Mouse (Mus musculus) kidney, embryonic 15.5 days (tissue): ENCODE measurements at regions not wholly inside any gene's neighbourhood (a gene's known extent, or its start where the extent isn't known, plus 50 kb on each side); places are given as distances from the start of the nearest gene placed in this dataset.
"Not testable (repeated sequence)": the region's sequence is repeated elsewhere in the genome, so short reads cannot be mapped to it uniquely, and the experiment has no call there.

Source experiments
- ATAC-seq: fragments of 200-750 bp; cut with Nextera tagmentation; replicated peaks from 2 replicates; pipeline ENCODE4 v1.8.0; 2017; ENCODE audit warnings: moderate TSS enrichment; ENCODE audit not compliant: low FRiP score
- H3K27ac ChIP-seq: fragments of 300-500 bp; sonication (generic); 2 replicates; pipeline ENCODE4 v1.5.1; 2015; ENCODE audit warnings: mild to moderate bottlenecking, inconsistent platforms
- H3K27me3 ChIP-seq: fragments of 300-500 bp; sonication (generic); 2 replicates; pipeline ENCODE4 v1.6.1; 2015; ENCODE audit warnings: inconsistent platforms
- H3K36me3 ChIP-seq: fragments of 300-500 bp; sonication (generic); 2 replicates; pipeline ENCODE4 v1.6.1; 2015; ENCODE audit warnings: inconsistent platforms
- H3K4me1 ChIP-seq: fragments of 300-500 bp; sonication (generic); 2 replicates; pipeline ENCODE4 v1.6.1; 2015; ENCODE audit warnings: inconsistent platforms
- H3K4me2 ChIP-seq: fragments of 300-500 bp; sonication (generic); 2 replicates; pipeline ENCODE4 v1.6.1; 2015; ENCODE audit warnings: moderate library complexity, mild to moderate bottlenecking, inconsistent platforms
- H3K4me3 ChIP-seq: fragments of 300-500 bp; sonication (generic); replicated peaks from 2 replicates; pipeline ENCODE4 v1.5.1; 2015; ENCODE audit warnings: mild to moderate bottlenecking, inconsistent platforms
- H3K9ac ChIP-seq: fragments of 300-500 bp; sonication (generic); 2 replicates; pipeline ENCODE4 v1.6.1; 2015; ENCODE audit warnings: mild to moderate bottlenecking, inconsistent platforms
- H3K9me3 ChIP-seq: fragments of 300-500 bp; sonication (generic); replicated peaks from 2 replicates; pipeline ENCODE4 v1.6.1; 2016; ENCODE audit warnings: inconsistent platforms
- WGBS: fragments of 180-500 bp; shearing (Covaris S2); methylation state at CpG from one replicate; pipeline ENCODE4 v1.1.7; 2015; ENCODE audit warnings: mixed read lengths; 5-methylcytosine and 5-hydroxymethylcytosine counted together

DNA sequence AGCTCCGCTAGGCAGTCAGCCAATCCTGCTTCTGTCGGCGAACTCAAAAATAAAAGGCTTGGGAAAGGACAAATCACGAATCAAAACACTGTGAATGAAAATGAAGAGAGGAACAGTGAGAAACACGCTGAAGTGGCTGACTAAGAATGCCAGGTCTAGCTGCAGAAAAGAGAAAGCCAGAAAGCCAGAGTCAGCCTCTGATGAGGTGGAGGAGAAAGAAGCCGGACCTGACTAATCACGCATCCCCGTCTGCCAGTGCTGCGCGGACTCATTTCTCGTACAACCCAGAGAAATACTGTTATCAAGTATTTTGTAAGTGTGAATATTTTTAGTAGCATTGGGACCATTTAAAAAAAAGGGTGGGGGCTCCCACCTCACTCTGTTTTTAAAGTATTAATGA, 201.6 kb downstream of the Wdr20rt start:
- H3K9me3 ChIP-seq: no peaks in the 10 kb centered on the region
- H3K36me3 ChIP-seq: no peaks in the 10 kb centered on the region
- no peak overlapping the region for H3K4me3 ChIP-seq
- H3K27ac ChIP-seq: no peak overlapping the region
- no peak for ATAC-seq
- no peaks in the 10 kb centered on the region for H3K4me1 ChIP-seq
- no peak overlapping the region for H3K4me2 ChIP-seq
- H3K27me3 ChIP-seq: no peaks in the 10 kb centered on the region
- H3K9ac ChIP-seq: no peak overlapping the region
- 93% methylated on average over 11 of the region's 11 CpGs for WGBS

DNA sequence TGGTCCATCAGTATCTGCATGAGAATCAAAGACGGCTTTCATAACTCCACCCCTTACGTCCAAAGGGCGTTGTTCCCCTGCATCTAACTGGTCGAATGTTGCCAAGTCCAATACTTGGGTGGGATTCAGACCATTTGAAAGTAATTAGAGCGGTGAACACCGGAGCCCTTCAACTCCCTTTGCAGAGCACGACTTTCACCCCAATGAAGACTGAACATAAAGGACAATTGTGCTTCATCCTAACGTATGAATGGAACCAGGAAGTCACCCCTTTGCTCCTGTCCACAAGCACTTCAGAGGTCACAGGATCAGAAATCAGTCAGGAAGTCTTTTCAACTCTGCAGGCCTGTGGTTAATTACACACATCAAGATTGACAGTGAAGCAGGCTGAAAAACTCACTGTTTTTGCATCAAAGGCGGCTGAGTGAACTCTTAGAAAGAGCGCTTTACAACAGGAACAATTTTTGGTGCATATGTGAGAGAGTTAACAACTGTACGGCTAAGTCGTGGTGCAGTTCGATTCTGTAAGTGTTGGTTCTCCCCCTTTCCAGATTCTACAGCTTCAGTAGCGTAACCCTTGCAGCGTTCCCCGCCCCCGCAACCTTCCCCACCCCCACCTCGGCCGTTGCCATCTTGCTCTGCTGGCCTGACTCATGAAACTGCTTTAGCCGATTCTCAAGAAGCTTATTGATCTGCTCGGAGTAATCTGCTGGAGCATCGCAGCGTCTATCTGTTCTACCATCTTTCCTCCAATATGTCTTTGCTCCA, 203.1 kb downstream of the Wdr20rt start:
- Histone ChIP-seq H3K4me1 (no peaks in the 10 kb centered on the region), H3K27me3 (no peaks in the 10 kb centered on the region), H3K9ac (no peak overlapping the region), H3K4me3 (no peak overlapping the region), H3K9me3 (no peaks in the 10 kb centered on the region), H3K36me3 (no peaks in the 10 kb centered on the region), H3K27ac (no peak overlapping the region), H3K4me2 (peak overlapping the region; percentile 27; the same call in 1 of the 2 replicates)
- no peak for ATAC-seq
- WGBS: 58% methylated on average over 23 of the region's 23 CpGs

DNA sequence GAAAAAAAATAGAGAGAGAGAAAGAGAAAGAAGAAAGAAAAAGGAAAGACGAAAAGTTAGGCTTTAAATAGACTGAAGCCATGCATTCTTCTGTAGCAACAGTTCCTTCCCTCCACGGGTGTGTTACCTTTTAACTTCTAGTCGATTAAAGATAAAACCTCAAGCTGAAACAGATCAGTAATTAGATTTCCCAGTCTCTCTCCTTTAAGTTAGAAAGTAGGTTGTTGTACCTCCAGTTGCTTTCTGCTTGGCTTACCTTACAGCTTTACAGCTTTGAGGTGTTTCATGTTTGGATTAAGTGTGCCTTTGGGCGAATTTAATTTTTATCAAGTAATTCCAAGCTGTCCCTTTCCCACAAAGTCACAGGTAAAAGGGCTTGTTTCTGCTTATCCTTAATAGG, 225.5 kb downstream of the Wdr20rt start:
- no peaks in the 10 kb centered on the region for H3K27me3 ChIP-seq
- H3K4me1 ChIP-seq: no peaks in the 10 kb centered on the region
- H3K4me2 ChIP-seq: no peak overlapping the region
- ATAC-seq: peak; percentile 52; the same call in 1 of the 2 replicates
- H3K4me3 ChIP-seq: no peak overlapping the region
- H3K9ac ChIP-seq: no peak overlapping the region
- H3K36me3 ChIP-seq: no peaks in the 10 kb centered on the region
- no peak overlapping the region for H3K27ac ChIP-seq
- 60% methylated on average over 4 of the region's 4 CpGs for WGBS
- H3K9me3 ChIP-seq: no peaks in the 10 kb centered on the region

DNA sequence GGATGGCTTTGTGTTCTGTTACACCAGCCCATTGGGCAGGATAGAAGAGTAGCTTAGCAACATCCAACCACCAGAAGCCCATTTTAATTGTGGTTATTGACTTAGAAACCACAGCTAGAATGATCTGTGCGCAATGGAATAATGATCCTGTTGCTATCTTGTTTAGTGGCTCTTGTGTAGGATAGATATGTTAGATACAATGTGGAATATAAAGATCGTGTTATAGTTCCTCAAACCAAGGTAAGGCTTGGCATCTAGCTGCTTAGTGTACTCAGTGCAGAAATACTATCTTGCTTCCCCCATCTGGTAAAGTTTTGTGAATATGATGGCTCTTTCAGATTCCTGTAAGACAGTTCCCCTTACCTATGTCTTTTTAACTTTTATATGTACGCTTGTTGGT, 230.4 kb downstream of the Wdr20rt start:
- no peaks in the 10 kb centered on the region for H3K27me3 ChIP-seq

DNA sequence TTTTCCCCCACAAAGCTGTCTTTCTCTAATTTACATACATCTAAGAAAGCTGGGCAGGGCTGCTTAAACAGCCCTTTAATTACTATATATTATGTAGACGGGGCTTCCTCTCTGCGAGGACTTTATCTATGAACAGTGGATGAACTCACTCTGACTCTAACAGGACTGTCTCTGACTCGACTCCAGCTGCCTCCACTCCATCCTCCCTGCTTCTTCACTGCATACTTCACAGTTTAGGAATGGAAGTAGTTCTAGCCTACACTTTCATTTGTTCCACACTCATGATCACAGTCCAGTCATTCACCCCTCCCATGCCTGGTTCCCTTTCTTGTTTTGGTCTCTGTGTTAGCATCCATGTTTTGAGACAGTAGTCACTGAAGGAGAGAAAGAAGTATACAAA, 231.6 kb downstream of the Wdr20rt start:
- H3K4me1 ChIP-seq: no peaks in the 10 kb centered on the region
- no peak overlapping the region for H3K4me3 ChIP-seq
- H3K27me3 ChIP-seq: no peaks in the 10 kb centered on the region
- H3K9me3 ChIP-seq: no peaks in the 10 kb centered on the region
- no peak overlapping the region for H3K27ac ChIP-seq
- H3K9ac ChIP-seq: no peak overlapping the region
- H3K4me2 ChIP-seq: no peak overlapping the region
- no peaks in the 10 kb centered on the region for H3K36me3 ChIP-seq
- no peak for ATAC-seq
- WGBS: 51% methylated on average over 3 of the region's 3 CpGs

More for the DNA sequence above, 230.4 kb downstream of the Wdr20rt start:
- Histone ChIP-seq H3K9me3 (no peaks in the 10 kb centered on the region), H3K36me3 (no peaks in the 10 kb centered on the region), H3K4me2 (no peak overlapping the region), H3K9ac (no peak overlapping the region), H3K4me1 (no peaks in the 10 kb centered on the region), H3K4me3 (no peak overlapping the region), H3K27ac (no peak overlapping the region)
- 91% methylated on average over 3 of the region's 3 CpGs for WGBS
- no peak for ATAC-seq

DNA sequence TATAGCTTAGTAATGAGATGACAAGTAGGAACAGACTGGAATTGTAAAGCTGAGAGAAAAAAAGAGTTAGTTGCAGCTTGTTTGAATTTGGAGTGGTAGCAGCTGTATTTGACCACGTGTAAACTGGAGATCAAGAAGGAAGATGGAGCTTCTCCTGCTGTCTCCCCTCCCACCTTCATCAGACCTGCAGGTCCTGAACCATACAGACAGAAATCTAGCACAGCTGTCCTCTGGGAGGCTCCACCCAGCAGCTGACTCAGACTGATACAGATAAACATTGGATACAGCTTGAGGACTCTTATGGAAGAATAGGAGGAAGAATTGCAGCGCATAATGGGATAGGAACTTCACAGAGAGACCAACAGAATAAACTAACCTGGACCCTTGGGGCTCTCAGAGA, 238.9 kb downstream of the Wdr20rt start:
- Histone ChIP-seq H3K27ac (no peak overlapping the region), H3K9me3 (no peaks in the 10 kb centered on the region), H3K36me3 (no peaks in the 10 kb centered on the region), H3K27me3 (no peaks in the 10 kb centered on the region), H3K4me2 (no peak overlapping the region), H3K4me3 (no peak overlapping the region), H3K9ac (no peak overlapping the region), H3K4me1 (no peaks in the 10 kb centered on the region)
- WGBS: 58% methylated on average over 2 of the region's 2 CpGs
- ATAC-seq: 0 out of 2 replicates have a peak, but pooled peaks have one; percentile 29

DNA sequence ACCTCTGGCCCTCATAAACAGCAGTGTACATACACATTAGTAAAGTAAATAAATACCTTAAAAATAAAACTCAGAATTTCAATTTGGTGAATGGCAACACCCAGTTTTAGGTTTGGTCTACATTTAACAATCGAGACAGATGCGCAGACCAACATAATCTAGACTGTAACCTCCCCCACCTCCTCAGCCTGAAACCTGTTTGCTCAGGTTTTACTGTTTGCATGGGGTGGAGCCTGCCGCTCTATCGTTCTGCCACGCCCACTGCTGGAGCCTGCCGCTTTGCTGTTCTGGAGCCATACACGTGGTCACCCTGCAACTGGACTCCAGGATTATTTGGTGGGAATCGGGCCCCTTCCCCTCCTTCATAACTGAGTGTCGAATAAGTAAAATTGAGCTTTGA, 253.4 kb downstream of the Wdr20rt start:
- not testable (repeated sequence) for H3K36me3 ChIP-seq, H3K9ac ChIP-seq, H3K4me3 ChIP-seq, H3K4me2 ChIP-seq, H3K4me1 ChIP-seq, H3K9me3 ChIP-seq, H3K27me3 ChIP-seq, ATAC-seq, H3K27ac ChIP-seq
- 42% methylated on average over 9 of the region's 9 CpGs for WGBS

DNA sequence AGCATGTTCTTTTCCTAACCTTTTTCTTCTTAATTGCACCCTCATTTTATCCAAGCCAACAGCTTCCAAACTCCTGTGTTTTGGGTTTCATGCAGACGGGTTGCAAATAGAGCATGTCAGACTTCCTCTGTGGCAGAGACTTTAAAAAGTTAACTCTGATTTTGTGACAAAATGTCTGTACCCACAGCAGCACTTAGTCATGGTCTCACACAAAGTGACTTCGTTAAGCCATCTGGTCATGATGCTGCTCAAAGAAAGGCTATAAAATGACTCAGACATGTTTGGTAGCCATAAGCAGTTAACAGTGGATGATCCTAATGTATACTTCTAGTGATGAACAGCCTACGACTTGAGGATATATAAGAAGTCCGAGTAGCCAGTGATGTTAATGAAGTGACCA, 255.5 kb downstream of the Wdr20rt start:
- Histone ChIP-seq H3K4me3 (no peak overlapping the region), H3K36me3 (no peaks in the 10 kb centered on the region), H3K27ac (no peak overlapping the region), H3K4me1 (no peaks in the 10 kb centered on the region), H3K27me3 (no peaks in the 10 kb centered on the region), H3K9me3 (no peaks in the 10 kb centered on the region), H3K9ac (no peak overlapping the region), H3K4me2 (no peak overlapping the region)
- no peak for ATAC-seq
- WGBS: 84% methylated on average over 4 of the region's 4 CpGs

DNA sequence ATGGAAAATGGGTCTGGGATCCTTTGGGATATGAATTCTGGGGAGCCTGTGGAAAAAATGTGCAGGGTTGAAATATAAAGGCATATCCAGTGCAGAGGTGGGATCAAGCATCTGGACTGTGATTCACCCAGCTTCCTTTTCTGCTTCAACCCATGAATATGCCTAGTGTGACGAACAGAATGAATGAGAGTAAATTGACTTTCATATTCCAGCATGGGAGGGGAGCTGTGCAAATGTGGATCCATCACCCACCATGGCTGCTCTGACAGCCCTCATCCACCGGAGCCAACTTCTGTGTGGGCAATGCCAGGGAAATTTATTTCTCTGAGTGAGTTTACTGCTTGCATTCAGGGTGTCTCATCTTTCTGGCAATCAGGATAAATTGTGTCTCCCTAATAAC, 265.8 kb downstream of the Wdr20rt start:
- no peaks in the 10 kb centered on the region for H3K27me3 ChIP-seq
- no peaks in the 10 kb centered on the region for H3K4me1 ChIP-seq
- no peak for ATAC-seq
- no peaks in the 10 kb centered on the region for H3K9me3 ChIP-seq
- H3K4me3 ChIP-seq: no peak overlapping the region
- 76% methylated on average over 2 of the region's 2 CpGs for WGBS
- no peaks in the 10 kb centered on the region for H3K36me3 ChIP-seq
- no peak overlapping the region for H3K27ac ChIP-seq
- H3K4me2 ChIP-seq: no peak overlapping the region
- H3K9ac ChIP-seq: no peak overlapping the region

DNA sequence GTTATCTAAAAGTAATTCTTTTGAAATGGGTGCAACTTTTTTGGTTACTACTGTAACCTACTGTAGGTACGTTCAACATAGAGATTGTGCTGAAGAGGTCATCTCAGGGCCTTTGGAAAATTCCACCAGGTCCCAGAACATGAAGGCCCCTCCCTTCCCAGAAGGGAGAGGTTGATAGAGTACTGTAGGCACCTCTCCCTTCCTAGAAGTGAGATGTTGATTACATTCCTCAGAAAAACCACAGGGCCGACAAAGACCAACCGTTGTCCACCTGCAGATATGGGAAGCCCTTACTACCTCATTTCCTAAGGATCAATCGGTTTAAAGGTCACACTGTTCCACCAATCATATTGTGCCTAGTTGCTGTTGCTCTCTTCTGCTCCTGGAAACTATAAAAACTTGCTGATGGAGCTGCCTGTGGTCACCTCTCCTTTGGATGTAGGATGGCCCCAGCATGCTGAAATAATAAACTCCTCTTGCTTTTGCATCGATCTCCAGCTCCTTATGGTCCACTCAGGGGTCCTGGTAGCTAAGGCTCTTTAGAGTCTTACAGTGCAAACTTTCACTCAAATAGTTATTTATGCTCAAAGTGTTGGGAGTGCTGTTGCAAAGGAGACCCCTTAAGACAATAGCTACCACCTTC, 269.2 kb downstream of the Wdr20rt start:
- Histone ChIP-seq H3K4me2 (no peak overlapping the region), H3K4me3 (no peak overlapping the region), H3K27me3 (no peaks in the 10 kb centered on the region), H3K36me3 (no peaks in the 10 kb centered on the region), H3K4me1 (no peaks in the 10 kb centered on the region), H3K9me3 (no peaks in the 10 kb centered on the region), H3K27ac (no peak overlapping the region), H3K9ac (no peak overlapping the region)
- ATAC-seq: no peak
- 93% methylated on average over 5 of the region's 5 CpGs for WGBS

DNA sequence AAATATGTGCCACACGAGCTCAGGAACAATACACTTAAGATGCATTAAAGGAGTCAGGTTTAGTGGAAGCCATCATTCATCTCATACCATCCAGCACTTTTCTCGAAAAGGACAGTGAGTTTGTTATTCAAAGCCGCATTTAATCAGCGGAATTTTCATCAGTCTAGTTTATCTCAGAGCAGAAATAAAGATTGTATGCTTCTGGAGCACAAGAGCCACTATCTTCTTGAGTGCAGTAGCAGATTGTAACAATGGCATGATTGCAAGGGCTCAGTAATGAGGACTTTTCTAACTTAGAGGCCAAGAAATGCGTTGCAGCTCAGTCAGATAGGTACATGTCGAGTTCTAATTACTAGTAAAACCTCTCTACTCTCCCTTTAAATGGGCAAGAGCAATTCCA, 271.3 kb downstream of the Wdr20rt start:
- Histone ChIP-seq H3K4me1 (no peaks in the 10 kb centered on the region), H3K4me3 (no peak overlapping the region), H3K4me2 (no peak overlapping the region), H3K27ac (no peak overlapping the region), H3K36me3 (no peaks in the 10 kb centered on the region), H3K27me3 (no peaks in the 10 kb centered on the region), H3K9ac (no peak overlapping the region), H3K9me3 (no peaks in the 10 kb centered on the region)
- 65% methylated on average over 6 of the region's 6 CpGs for WGBS
- no peak for ATAC-seq

DNA sequence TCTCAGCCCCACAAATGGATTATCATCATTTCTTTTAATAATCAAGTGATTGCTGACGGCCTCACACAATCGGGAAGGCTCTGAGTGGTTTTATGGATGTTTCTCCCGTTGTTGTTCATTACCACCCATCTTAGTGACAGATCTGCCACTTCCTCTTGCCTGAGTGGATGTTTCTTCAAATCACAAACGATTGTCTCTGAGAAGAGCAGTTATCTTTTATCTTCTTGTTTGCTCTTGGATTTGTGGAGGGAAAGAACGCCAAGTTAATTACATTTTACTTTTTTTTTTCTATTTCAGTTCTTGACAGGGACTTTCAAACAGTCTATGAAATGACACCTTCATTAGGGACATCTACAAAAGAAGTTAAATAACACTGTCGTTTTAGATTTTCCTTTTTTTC, 272.3 kb downstream of the Wdr20rt start:
- H3K4me2 ChIP-seq: no peak overlapping the region
- 56% methylated on average over 6 of the region's 6 CpGs for WGBS
- H3K36me3 ChIP-seq: no peaks in the 10 kb centered on the region
- no peak overlapping the region for H3K27ac ChIP-seq
- H3K4me1 ChIP-seq: no peaks in the 10 kb centered on the region
- H3K9ac ChIP-seq: no peak overlapping the region
- H3K27me3 ChIP-seq: no peaks in the 10 kb centered on the region
- no peak overlapping the region for H3K4me3 ChIP-seq
- ATAC-seq: no peak
- H3K9me3 ChIP-seq: no peaks in the 10 kb centered on the region

DNA sequence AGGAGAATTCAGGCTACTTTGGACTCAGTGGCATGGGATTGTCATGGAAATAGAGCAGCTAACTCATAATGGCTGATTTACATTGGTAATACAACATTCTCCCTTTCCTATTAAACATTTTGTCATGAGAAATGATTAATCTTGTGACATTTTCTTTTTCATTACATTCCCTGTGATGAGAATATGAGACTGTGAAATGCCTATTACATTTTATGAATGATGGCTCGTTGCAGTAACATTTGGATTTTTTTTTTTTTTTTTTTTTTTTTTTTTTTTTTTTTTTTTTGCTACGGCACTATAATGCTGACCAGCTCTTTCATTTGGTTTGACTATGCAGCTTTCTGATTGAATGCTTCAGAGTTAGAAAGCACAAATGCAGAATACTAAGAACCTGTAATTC, 276.1 kb downstream of the Wdr20rt start:
- WGBS: 83% methylated on average over 2 of the region's 2 CpGs
- H3K36me3 ChIP-seq: no peaks in the 10 kb centered on the region
- H3K9ac ChIP-seq: no peak overlapping the region
- no peak for ATAC-seq
- H3K27ac ChIP-seq: no peak overlapping the region
- H3K27me3 ChIP-seq: no peaks in the 10 kb centered on the region
- H3K4me3 ChIP-seq: no peak overlapping the region
- no peaks in the 10 kb centered on the region for H3K4me1 ChIP-seq
- no peak overlapping the region for H3K4me2 ChIP-seq
- no peaks in the 10 kb centered on the region for H3K9me3 ChIP-seq
